Mouse (Mus musculus) embryonic facial prominence, embryonic 10.5 days (tissue): ENCODE results near the gene Prpf4. TPM values are rescaled to one million over a fixed set of nuclear protein-coding genes. Genes with fewer than 3 reads are reported as not detected.

Experiments
- DNase-seq: peaks from one replicate; pipeline ENCODE4 v3.0.0-alpha.2; 2017; ENCODE audit warnings: low spot score
- H3K27ac ChIP-seq: fragments of 300-500 bp; sonication (generic); replicated peaks from 2 replicates; pipeline ENCODE4 v1.5.1; 2016; ENCODE audit warnings: mild to moderate bottlenecking
- H3K27me3 ChIP-seq: fragments of 300-500 bp; sonication (generic); replicated peaks from 2 replicates; pipeline ENCODE4 v1.6.1; 2016; ENCODE audit warnings: low read depth, mild to moderate bottlenecking; ENCODE audit not compliant: poor library complexity, severe bottlenecking
- H3K36me3 ChIP-seq: fragments of 300-500 bp; sonication (generic); replicated peaks from 2 replicates; pipeline ENCODE4 v1.6.1; 2016; ENCODE audit warnings: mild to moderate bottlenecking, moderate library complexity
- H3K4me1 ChIP-seq: fragments of 300-500 bp; sonication (generic); 2 replicates; pipeline ENCODE4 v1.6.1; 2016
- H3K4me3 ChIP-seq: fragments of 300-500 bp; sonication (generic); 2 replicates; pipeline ENCODE4 v1.5.1; 2016; ENCODE audit warnings: mild to moderate bottlenecking, moderate library complexity
- H3K9me3 ChIP-seq: fragments of 300-500 bp; sonication (generic); 2 replicates; pipeline ENCODE4 v1.6.1; 2016; ENCODE audit warnings: mild to moderate bottlenecking
- WGBS: fragments of 180-500 bp; shearing (Covaris S2); methylation state at CpG from one replicate; pipeline ENCODE4 v1.1.7; 2016; 5-methylcytosine and 5-hydroxymethylcytosine counted together
- polyA plus RNA-seq: library from polyadenylated mRNA; unstranded; fragments of >200 nt; fragmentation: Nextera tagmentation; extraction: Ambion mirVana; gene quantifications from 2 replicates; pipeline ENCODE4 v1.2.1, GENCODE M21; 2016

Gene Prpf4
- polyA plus RNA-seq, 1 experiment from 2014 or later, result 37.1 TPM

GRCm38 (mm10) chr4:62429616-62430015 is 21.0 kb downstream of the Prpf4 start:
- Histone ChIP-seq H3K27me3 (no peaks in the 10 kb centered on the region), H3K27ac (no peak overlapping the region), H3K9me3 (no peaks in the 10 kb centered on the region), H3K36me3 (peaks cover 19% of the 10 kb centered on the region), H3K4me3 (no peak overlapping the region), H3K4me1 (no peaks in the 10 kb centered on the region)
- DNase-seq, result no peak
- 90% methylated on average over 9 of the region's 9 CpGs for WGBS

- H3K36me3 ChIP-seq, result peaks cover 9% of the 10 kb centered on the region
- H3K4me3 ChIP-seq, result no peak overlapping the region
- no peak for DNase-seq
- no peak overlapping the region for H3K27ac ChIP-seq
- no peaks in the 10 kb centered on the region for H3K4me1 ChIP-seq
- H3K9me3 ChIP-seq, result no peaks in the 10 kb centered on the region
- no peaks in the 10 kb centered on the region for H3K27me3 ChIP-seq
Measured at GRCm38 (mm10) chr4:62430678-62431077, 22.1 kb downstream of the Prpf4 start.

GRCm38 (mm10) chr4:62431522-62431921 is 22.9 kb downstream of the Prpf4 start:
- H3K4me1 ChIP-seq, result no peaks in the 10 kb centered on the region
- no peaks in the 10 kb centered on the region for H3K9me3 ChIP-seq
- H3K36me3 ChIP-seq, result 0 out of 2 replicates have a peak, but pooled peaks cover under 1% of the 10 kb centered on the region
- H3K4me3 ChIP-seq, result no peak overlapping the region
- no peak for DNase-seq
- H3K27me3 ChIP-seq, result no peaks in the 10 kb centered on the region
- no peak overlapping the region for H3K27ac ChIP-seq
- 85% methylated on average over 4 of the region's 4 CpGs for WGBS

DNA sequence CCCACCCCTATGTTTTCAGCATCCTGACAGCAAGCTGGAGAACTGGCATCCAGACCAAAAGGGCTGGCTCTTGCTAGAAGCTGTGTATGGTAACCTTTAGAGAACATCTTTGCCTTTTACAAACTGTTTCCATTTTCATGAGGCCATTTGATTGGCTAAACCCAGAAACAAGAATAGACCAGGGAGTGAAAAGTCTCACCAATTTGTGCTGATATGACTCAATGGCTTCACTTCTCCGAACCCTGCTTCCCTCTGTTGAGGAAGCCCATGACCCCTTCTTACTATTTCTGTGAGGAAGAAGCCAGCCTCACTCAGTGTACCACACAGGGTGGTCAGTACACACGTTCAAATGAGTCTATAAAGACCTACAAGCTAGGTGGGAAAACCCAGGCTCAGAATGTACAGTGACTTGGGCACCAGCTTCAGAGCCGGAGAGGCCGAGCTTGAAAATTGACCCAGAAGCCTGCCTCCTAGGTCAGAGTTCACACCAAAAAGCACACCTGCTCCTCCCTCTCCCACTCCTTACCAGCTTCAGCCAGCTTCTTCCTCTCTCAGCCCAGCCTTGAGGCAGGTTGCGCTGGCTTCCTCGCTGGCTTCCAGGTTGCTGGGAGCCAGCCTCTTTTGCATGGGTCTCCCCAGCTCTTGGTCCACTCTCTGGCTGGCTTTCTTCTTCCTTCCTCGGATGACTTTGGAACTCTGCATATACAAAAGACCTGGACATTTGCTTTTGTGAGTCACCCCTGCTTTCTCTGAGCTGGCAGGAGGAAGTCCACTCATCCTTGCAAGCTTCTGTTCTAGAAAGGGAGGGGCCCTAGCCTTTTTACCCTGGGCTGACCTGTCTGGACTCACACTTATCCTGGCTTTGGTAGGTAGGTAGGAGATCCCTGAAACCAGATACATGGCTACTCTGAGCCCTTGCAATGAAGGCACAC is 25.6 kb downstream of the Prpf4 start:
- WGBS, result 78% methylated on average over 7 of the region's 7 CpGs
- Histone ChIP-seq H3K27me3 (no peaks in the 10 kb centered on the region), H3K9me3 (no peaks in the 10 kb centered on the region), H3K4me3 (no peak overlapping the region), H3K27ac (no peak overlapping the region), H3K36me3 (no peaks in the 10 kb centered on the region), H3K4me1 (no peaks in the 10 kb centered on the region)
- no peak for DNase-seq

DNA sequence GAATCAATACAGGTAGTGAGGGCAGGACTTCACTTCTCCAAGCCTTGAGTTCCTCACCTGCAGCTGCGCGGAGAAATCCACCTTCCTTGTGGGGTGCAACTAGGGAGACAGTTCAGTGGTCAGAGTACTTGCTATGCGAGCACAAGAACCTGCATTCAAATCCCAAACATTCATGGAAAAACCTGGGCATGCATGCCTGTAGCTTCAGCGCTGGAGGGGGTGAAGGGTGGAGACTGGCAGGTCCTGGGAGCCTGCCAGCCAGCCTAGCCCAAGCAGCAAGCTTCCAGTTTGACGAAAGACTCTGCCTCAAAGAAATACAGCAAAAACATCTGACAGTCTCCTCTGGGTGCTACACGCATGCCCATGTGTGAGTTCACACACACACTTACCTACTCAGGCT is 26.5 kb downstream of the Prpf4 start, which contains the start of gene Rnf183:
TSS of gene Rnf183 (minus strand) at position 172 of the 400 bp plus-strand sequence.
- H3K36me3 ChIP-seq, result no peaks in the 10 kb centered on the region
- H3K27ac ChIP-seq, result no peak within 1 kb of the TSS
- 87% methylated on average over 6 of the region's 6 CpGs for WGBS
- H3K27me3 ChIP-seq, result no peaks in the 10 kb centered on the region
- H3K4me3 ChIP-seq, result no peak within 1 kb of the TSS
- DNase-seq, result no peak
- no peaks in the 10 kb centered on the region for H3K4me1 ChIP-seq
- no peaks in the 10 kb centered on the region for H3K9me3 ChIP-seq

DNA sequence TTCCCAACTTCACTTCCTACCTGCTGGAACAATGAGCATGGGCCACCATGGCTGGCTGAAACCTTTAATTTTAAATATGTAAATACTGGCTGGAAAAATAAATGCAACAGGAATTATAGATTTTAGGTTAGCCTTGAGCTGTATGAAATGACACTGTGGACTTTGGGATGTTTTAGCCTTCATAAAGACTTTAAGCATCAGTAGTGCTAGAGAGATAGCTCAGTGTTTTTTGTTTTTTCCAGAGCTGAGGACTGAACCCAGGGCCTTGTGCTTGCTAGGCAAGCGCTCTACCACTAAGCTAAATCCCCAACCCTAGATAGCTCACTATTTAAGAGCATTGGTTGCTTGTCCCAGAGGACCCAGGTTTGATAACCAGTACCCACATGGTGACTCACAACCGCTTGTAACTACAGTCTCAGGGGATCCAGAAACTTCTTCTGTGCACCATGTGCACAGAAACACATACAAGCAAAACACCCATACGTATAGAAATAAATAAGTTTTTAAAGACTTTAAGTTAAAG is 28.7 kb downstream of the Prpf4 start:
- 89% methylated on average over 3 of the region's 3 CpGs for WGBS
- Histone ChIP-seq H3K4me3 (no peak overlapping the region), H3K27ac (no peak overlapping the region), H3K4me1 (no peaks in the 10 kb centered on the region), H3K27me3 (no peaks in the 10 kb centered on the region), H3K36me3 (no peaks in the 10 kb centered on the region), H3K9me3 (no peaks in the 10 kb centered on the region)
- DNase-seq, result no peak

DNA sequence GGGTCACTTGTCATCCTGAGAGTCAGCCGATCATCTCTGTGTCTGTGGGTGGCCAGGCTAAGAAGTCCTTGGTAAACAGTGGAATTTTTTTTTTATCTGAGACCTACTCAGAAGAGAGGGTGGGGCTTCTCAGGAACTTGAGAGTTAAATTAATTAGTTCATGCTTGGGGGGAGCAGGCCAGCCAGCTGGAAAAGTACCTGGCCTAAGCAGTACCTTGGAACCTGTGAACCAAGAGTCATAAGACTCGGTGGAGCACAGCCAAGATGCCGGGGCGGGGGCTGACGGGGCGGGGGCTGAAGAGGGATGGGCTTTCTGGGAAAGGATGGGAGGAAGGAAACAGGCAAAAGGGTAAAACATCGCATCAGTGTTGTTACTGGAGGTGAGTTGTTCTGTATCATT is 29.3 kb downstream of the Prpf4 start:
- no peaks in the 10 kb centered on the region for H3K36me3 ChIP-seq
- no peak overlapping the region for H3K27ac ChIP-seq
- no peaks in the 10 kb centered on the region for H3K4me1 ChIP-seq
- no peaks in the 10 kb centered on the region for H3K9me3 ChIP-seq
- DNase-seq, result no peak
- no peaks in the 10 kb centered on the region for H3K27me3 ChIP-seq
- no peak overlapping the region for H3K4me3 ChIP-seq
- 84% methylated on average over 7 of the region's 7 CpGs for WGBS

GRCm38 (mm10) chr4:62439793-62440192 is 31.2 kb downstream of the Prpf4 start:
- H3K27me3 ChIP-seq, result no peaks in the 10 kb centered on the region

GRCm38 (mm10) chr4:62440544-62440943 is 31.9 kb downstream of the Prpf4 start:
- no peak overlapping the region for H3K4me3 ChIP-seq
- no peaks in the 10 kb centered on the region for H3K9me3 ChIP-seq
- H3K27me3 ChIP-seq, result no peaks in the 10 kb centered on the region
- no peak for DNase-seq
- H3K27ac ChIP-seq, result no peak overlapping the region
- H3K4me1 ChIP-seq, result no peaks in the 10 kb centered on the region
- WGBS, result 78% methylated on average over 4 of the region's 4 CpGs
- no peaks in the 10 kb centered on the region for H3K36me3 ChIP-seq

More at GRCm38 (mm10) chr4:62439793-62440192, 31.2 kb downstream of the Prpf4 start:
- no peak for DNase-seq
- H3K27ac ChIP-seq, result no peak overlapping the region
- no peak overlapping the region for H3K4me3 ChIP-seq
- 74% methylated on average over 4 of the region's 4 CpGs for WGBS
- no peaks in the 10 kb centered on the region for H3K4me1 ChIP-seq
- no peaks in the 10 kb centered on the region for H3K36me3 ChIP-seq
- no peaks in the 10 kb centered on the region for H3K9me3 ChIP-seq

- Histone ChIP-seq H3K4me3 (no peak overlapping the region), H3K4me1 (no peaks in the 10 kb centered on the region), H3K27ac (no peak overlapping the region), H3K9me3 (no peaks in the 10 kb centered on the region), H3K27me3 (no peaks in the 10 kb centered on the region), H3K36me3 (no peaks in the 10 kb centered on the region)
- DNase-seq, result no peak
- WGBS, result 78% methylated on average over 4 of the region's 4 CpGs
Measured at GRCm38 (mm10) chr4:62440986-62441385, 32.4 kb downstream of the Prpf4 start.

GRCm38 (mm10) chr4:62454995-62455394 is 46.4 kb downstream of the Prpf4 start:
- 65% methylated on average over 5 of the region's 5 CpGs for WGBS
- no peak overlapping the region for H3K27ac ChIP-seq
- H3K4me3 ChIP-seq, result no peak overlapping the region
- 0 out of 2 replicates have a peak, but pooled peaks cover 3% of the 10 kb centered on the region for H3K36me3 ChIP-seq
- DNase-seq, result peak; percentile 45
- no peaks in the 10 kb centered on the region for H3K9me3 ChIP-seq
- no peaks in the 10 kb centered on the region for H3K27me3 ChIP-seq
- H3K4me1 ChIP-seq, result no peaks in the 10 kb centered on the region

DNA sequence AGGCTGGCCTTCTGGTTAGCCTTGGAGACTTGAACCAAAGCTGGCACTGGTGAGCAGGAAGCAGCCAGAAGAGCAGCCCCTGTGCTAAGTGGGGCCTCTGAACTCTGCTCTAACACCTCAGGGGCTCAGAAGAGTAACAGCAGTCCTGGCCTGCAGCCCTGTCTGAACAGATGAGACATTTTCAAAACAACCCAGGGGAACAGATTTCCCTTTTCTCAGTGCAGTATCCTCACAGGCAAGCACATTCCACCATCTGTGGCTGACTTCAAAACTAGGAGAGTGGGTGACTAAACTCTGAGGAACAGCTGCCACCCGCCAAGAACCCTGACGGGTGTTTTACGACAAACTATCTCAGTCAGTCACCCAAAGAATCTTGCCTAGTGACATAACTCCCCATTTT is 50.5 kb downstream of the Prpf4 start:
- H3K4me1 ChIP-seq, result no peaks in the 10 kb centered on the region
- 92% methylated on average over 3 of the region's 3 CpGs for WGBS
- no peaks in the 10 kb centered on the region for H3K9me3 ChIP-seq
- peaks cover 20% of the 10 kb centered on the region for H3K36me3 ChIP-seq
- no peaks in the 10 kb centered on the region for H3K27me3 ChIP-seq
- H3K27ac ChIP-seq, result no peak overlapping the region; the same call in 1 of the 2 replicates
- no peak for DNase-seq
- H3K4me3 ChIP-seq, result no peak overlapping the region

DNA sequence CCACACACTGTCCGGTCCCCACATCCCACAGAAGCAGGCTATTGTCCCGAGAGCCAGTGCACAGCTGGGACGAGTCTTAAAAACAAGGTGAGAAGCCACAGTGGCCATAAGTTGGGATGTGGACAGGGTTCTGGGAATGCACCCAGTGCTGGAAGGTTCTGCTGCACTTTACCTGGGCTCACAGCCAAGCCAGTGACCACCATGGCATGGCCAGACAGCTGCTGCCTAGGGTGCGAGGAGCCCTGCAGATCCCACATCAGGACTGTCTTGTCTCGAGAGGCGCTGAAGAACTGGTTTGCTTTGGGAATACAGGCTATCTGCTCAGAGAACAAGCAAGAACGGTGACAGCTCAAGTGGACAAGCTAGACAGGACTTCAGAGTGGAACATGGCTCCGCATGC is 51.8 kb downstream of the Prpf4 start:
- WGBS, result 92% methylated on average over 8 of the region's 8 CpGs
- peaks cover 20% of the 10 kb centered on the region for H3K36me3 ChIP-seq
- no peaks in the 10 kb centered on the region for H3K27me3 ChIP-seq
- H3K4me1 ChIP-seq, result no peaks in the 10 kb centered on the region
- DNase-seq, result no peak
- no peak overlapping the region for H3K27ac ChIP-seq
- no peak overlapping the region for H3K4me3 ChIP-seq
- H3K9me3 ChIP-seq, result no peaks in the 10 kb centered on the region
